Mouse (Mus musculus): Measurements from ENCODE around the gene Zdhhc5. TPM values are rescaled to one million over a fixed set of nuclear protein-coding genes. Genes with fewer than 3 reads are reported as not detected.

Zdhhc5 gene
- 10 to 100 TPM; 45.2 to 50.6 TPM for total RNA-seq (2021)

DNA sequence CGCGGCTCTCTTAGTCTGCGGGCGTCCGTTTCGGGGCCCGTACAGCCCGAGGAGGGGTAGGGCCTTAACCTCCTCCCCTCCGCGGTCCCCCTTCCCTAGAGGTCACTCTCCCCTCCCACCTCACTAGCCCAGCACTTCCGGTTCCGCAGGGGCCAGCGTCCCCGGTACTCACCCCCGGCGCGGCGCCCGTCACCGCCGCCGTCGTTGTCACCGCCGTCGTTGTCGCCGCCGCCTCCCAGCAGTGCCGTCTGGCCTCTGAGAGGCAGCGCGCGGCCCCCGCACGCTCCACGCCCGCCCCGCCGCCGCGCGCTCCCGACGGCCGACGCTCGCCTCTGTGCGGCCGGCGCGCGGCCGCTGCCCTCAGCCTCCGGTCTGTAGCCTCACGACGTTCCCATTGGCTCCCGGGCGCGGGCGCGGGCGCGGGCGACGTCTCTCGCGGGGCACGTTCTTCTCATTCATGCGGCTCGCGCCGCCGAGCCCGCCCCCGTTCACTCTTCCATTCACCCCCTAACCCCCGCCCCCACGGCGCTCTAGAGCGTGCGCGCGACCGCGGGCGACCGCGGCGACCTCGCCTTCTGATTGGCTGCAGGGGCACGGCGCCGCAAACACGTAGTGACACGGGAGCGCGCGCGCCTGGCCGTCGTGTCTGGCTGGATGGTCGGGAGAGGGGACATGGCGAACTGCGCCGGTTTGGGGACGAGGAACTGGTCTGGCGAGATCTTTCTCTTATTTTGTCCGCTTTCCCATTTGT, at the start of gene Zdhhc5:
Gene Zdhhc5 (minus strand): TSS at position 370 of the 751 bp plus-strand sequence.
- intact Hi-C loops (cut with DNase I) = loop anchor here (1.0 to 5.0 kb wide), 4 partner anchors 12 to 332 kb away; partner anchors contain the start of genes Clp1, Rtn4rl2, Tnks1bp1 and Ube2l6

DNA sequence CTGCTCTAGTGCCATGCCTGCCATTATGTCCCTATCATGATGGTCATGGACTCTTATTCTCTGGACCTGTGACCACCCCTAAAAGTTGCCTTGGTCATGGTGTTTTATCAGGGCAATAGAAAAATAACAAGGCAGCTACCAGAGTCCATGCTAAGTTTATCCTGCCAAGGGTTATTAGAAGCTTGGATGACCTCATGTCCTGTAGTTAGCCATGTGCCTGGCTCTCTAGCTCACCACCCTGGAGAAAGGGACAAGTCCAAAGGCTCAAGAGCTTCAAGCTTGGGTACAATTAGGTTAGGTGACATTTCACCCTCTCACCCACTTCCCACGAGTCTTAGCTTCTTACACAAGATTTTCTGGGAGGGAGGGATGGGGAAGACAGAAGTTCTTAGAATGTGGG, 47.8 kb upstream of the Zdhhc5 start:
- DNase-seq (ENCODE audit: low spot score in 2 of 2) = no peak
- intact Hi-C loops (cut with DNase I) = no loop called here

More for the DNA sequence above, at the start of gene Zdhhc5:
- peak; percentile 99 for DNase-seq (ENCODE audit: low spot score in 2 of 2)

DNA sequence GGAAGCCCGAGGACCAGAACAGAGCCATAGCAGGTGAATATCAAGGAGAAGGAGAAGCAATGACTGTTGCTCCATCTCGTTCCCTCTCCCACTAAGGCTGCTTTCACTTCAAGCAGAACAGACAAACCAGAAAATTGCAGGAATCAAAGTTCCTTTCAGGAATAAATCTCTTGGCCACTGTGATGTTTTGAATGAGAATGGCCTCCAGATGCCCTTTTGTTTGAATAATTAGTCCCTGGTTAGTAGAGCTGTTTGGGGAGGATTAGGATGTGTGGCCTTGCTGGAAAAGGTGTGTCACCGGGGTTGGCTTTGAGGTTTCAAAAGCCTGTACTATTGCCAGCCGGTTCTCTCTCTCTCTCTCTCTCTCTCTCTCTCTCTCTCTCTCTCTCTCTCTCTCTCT, 47.3 kb upstream of the Zdhhc5 start:
- intact Hi-C loops (cut with DNase I) = no loop called here
- no peak for DNase-seq (ENCODE audit: low spot score in 2 of 2)

DNA sequence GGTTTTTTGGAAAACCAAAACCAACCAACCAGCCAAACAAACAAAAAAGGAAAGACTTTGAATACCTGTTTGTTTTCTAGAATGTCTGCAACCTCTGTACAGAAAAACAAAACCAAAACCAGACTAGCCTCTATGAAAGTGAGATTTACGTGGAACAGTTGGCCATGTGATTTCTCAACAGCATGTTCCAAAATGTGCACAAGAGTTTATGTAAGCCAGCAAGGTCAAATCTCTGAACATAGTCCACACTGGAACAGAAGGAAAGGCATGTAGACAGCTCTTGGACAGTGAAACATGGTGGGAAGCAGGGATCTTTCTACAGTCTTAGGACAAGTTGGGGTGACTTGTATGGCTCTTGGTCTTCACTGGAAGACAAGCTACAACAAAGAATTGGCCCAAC, 46.9 kb upstream of the Zdhhc5 start:
- intact Hi-C loops (cut with DNase I) = no loop called here

DNA sequence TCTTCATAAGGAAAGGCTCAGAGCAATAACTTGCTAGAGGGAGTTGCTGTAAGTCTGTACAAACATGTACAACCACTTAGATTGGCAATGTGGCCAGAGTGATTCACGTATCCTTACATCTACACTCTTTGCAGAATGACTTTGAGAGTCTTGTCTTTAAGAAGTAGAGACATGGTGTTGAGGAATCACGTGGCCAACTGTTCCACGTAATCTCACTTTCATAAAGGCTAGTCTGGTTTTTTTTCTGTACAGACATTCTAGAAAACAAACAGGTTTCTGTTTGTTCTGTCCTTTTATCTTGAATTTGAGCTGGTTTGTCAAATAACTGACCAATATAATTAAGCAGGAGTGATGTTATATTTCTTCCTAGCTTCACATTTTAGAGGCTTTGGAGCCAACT, 46.3 kb upstream of the Zdhhc5 start:
- intact Hi-C loops (cut with DNase I) = no loop called here
- no peak for DNase-seq (ENCODE audit: low spot score in 2 of 2)

More for the DNA sequence above, 46.9 kb upstream of the Zdhhc5 start:
- no peak for DNase-seq (ENCODE audit: low spot score in 2 of 2)

DNA sequence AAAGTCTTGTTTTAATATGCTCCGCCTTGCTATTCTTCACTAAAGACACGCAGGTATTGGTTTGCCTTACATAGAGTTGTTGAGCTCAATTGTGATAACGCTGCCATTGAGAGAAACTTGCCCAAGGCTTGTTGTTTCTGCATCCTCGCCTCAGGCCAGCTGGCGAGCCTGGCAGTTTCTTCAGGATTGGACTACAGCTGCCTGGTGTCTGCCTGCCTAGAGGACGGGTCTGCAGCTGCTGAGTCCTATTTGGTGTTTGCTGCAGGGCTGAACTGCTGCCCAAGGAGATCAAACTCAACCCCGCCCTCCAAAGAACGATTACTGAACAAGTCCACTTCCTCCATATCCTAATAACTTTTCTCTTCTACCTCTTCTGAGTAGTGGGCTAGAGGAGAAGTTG, 45.8 kb upstream of the Zdhhc5 start:
- intact Hi-C loops (cut with DNase I) = no loop called here
- DNase-seq (ENCODE audit: low spot score in 2 of 2) = no peak

DNA sequence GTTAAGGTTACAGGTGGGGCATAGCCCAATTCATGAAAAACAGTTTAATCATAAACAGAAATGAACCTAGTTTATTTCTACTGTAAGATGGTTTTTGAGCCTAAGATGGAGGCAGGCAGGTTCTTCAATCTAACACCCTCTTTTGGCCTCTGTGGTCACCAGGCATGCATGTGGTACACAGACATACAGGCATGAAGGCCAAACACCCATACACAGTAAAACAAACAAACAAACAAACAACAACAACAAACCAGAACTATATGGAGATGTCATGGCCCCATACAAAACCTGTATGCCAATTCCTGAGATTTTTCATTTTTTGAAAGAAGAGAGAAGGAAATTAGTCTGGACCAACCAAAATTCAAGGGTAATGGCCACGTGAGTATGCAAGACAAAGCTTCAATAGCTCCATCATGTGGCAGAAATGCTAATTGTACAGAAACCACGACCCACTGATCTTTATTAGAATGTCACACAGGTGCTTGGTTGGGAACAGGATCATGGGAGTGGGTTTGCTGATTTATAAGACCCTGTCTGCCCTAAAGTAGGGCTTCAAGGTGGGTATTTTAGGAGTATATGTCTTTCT, 43.7 kb upstream of the Zdhhc5 start:
- peak; percentile 43 to 49 for DNase-seq (ENCODE audit: low spot score in 2 of 2)
- intact Hi-C loops (cut with DNase I) = no loop called here

DNA sequence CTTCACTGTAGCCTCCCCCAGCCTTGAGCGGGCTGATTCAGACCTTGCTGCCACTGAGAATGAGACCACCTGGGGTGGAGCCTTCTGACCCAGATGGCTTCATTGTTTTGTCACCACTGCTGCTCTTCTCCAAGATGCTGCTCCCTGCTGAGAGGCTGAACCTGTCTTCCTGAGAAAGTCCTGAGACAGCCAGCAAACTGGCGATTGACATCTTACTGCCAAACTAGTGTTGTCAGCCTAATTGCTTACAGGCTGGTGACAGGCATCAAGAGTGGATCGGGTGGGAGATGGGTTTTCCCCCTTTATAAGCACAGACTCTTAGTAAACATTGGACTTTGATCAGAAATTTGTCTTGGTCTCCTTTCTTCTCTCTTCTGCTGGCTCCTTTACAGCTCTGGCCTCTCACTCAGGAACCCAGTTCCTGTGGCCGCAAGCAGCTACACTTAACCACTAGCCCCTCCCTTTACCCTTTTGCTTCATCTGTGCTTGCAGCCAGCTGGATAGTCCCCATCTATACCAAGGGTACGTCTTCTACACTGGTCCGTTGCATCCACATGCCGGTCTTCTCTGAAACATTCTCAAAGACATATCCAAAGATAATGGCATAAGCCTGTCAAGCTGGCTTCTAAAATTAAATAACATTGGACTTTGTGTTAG, 42.2 kb upstream of the Zdhhc5 start:
- intact Hi-C loops (cut with DNase I) = no loop called here
- DNase-seq (ENCODE audit: low spot score in 2 of 2) = no peak

DNA sequence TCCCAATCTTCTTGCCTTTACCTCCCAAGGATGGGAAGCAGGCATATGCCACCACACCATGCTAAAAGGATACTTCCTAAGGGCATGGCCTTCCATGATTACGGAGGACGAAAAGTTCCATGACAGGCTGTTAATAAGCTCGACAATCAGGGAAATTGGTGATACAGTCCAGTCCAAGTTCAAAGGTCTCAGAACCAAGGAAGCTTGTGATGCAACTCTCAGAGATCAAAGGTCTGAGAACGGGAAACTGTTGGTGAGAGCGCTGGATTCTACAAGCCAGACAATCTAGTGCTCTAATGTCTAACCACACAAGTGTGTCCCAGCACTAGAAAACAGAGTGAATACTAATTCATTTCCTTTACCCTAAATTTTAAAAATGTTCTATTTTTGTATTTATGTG, 41.3 kb upstream of the Zdhhc5 start:
- no peak for DNase-seq (ENCODE audit: low spot score in 2 of 2)
- intact Hi-C loops (cut with DNase I) = no loop called here

DNA sequence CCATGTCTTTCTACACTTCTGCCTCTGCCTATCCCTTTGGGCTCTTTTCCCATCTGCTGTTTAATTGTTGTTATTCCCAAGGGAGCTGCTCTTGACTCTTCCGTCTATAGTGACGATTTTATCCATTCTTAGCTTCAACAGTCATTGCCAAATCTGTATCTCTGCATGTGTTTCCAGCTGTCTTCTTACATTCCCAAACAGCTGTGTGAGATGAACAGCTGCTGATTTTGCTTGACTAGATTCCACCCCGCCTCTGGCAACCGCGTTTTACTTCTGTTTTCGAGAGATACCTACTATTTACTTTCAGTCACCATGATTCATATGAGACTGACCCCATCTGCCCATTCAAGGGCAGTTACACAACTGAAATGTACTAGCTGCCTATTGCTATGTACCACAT, 35.1 kb upstream of the Zdhhc5 start:
- intact Hi-C loops (cut with DNase I) = no loop called here
- no peak for DNase-seq (ENCODE audit: low spot score in 2 of 2)

DNA sequence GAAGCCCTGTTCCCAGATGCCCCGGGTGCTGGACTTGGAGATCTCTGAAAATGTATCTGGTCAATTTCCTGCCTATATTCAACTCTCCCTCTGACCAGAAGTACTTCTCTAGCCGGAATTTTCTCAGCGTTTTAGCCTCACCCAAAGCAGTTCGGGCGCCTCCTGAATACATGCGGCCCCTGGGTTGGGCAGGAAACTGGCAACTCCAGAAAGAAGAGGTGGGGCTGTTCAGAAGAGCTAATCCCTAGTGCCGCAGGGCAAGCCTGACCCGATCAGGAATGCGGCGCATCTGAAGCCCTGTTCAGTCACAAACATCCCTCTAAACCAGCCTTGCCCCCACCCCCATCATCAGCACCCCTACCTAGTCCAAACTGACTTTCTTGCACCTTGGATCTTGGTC, 29.1 kb upstream of the Zdhhc5 start:
- no peak for DNase-seq (ENCODE audit: low spot score in 2 of 2)
- intact Hi-C loops (cut with DNase I) = no loop called here

DNA sequence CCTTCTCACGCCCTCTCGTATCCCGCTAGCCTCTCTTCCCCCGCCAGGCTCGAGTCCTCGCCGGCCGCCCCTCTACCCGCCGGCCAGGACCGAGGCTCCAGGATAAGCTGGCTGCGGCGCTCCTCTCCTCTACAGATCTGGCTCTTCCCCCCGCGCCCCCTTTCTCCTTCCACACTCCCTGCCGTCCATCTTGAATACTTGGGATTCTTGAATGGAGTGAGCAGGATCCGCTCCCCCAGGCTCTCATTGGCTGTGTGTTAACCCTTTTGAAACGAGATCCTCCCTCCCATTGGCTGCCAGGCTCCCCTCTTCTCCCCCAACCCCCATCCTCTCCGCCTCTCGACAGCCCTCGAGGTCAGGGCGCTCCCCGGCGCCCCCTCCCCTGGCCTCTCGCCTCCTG, 28.6 kb upstream of the Zdhhc5 start, which contains the start of gene Gm19426:
Gene Gm19426 (minus strand): TSS at position 95 of the 400 bp plus-strand sequence.
- intact Hi-C loops (cut with DNase I) = no loop called here
- peak; percentile 58 to 74 for DNase-seq (ENCODE audit: low spot score in 2 of 2)

DNA sequence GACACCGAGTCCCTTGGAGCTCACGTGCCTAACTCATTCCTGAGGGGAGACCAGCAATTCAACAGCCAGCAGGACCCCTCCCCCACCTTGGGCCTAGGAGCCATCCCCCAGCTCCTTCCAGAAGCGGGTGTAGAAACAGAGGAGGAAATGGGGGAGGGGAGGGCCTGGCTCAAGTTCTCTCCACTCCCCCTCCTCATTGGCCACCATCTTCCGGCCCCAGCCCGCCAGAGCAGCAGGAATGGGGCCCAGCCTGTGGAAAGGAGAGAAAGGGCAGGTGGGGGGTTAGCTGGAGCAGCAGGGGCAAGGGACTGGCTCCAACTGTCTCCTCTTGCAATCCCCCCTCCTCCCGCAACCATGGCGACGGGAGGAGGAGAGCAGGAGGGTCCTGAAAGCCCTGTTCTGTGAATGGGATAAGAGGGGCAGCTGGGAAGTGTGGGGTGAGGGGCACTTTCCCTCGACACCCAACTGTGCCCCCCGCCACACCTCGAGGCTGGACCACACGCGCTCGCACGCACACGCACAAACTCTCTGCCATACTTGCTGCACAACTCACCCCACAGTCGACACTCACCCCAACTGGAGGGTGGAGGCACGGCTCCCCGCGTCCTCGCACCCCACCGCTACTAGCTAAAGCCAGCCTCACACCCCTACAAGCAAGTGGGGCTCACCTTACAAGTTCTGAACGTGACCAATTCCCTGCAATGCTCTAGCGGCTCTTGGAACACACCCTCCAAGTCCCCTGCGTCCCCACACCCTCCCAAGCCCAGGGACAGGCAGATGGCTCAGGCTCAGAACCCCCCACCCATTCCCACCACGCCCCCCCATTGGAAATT, 27.7 kb upstream of the Zdhhc5 start:
- peak in 1 of 2 experiments; percentile 16 for DNase-seq (ENCODE audit: low spot score in 2 of 2)
- intact Hi-C loops (cut with DNase I) = no loop called here

DNA sequence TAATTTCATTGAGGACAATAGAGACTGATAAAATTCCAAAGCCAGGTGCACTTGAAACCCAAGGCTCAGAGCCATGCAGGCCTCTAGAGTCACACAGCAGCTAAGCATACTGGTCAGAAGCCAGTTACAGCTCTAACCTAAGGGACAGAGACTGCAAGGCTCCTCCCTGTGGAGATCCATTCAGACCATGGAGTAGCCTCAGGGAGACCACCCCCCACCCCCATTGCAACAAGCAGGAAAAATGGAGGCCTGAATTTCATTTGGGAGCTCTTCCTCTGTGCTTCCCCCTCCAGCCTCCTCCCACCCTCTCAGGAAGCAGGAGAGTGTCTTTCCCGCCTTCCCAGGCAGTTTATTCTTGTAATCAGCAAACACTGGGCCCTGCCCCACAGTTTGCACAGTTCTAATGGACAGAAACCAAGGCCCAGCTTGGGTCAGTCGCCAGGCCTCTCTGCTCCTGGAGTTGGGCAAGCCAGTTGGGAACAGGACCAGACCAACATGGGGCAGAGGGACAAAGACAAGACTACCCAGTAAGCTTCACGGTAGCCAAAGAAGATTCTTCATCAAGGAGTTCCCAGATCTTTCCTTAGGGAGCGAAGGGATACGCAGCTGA, 27.0 kb upstream of the Zdhhc5 start:
- intact Hi-C loops (cut with DNase I) = no loop called here
- DNase-seq (ENCODE audit: low spot score in 2 of 2) = peak in 1 of 2 experiments; percentile 4

DNA sequence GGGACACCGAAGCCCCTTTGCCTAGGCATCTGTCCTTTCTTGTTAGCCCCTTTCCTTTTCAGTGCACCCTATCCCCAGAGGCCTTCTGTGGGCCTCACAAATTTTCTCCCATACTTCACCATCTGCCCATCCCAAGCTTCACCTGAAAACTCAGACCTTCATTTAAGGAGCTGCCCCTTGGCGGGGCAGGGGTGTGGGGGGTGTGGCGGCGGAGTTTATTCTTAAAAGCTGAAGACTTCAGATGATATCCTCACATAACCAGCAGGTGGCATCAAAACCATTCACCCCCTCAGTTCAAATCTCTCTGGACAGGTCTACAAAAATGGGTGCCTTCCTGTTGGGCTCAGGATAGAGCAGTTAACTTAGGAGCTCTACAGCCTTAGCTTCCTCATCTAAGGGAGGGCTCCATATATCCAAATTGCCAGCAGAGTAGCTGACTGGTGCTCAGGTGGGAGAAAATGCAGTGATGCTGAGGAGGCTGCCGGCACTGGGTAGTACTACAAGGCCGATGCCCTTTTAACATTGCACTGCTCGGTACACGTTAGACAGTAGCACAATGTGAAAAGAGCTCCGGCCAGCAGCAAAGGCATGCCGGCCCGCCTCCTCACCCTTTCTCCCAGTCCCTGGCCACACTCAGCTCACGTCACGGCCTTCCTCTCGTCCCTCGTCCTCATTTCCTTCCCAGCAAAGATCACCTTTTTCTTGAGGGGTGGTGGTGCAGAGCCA, 25.8 kb upstream of the Zdhhc5 start:
- intact Hi-C loops (cut with DNase I) = no loop called here
- DNase-seq (ENCODE audit: low spot score in 2 of 2) = no peak

DNA sequence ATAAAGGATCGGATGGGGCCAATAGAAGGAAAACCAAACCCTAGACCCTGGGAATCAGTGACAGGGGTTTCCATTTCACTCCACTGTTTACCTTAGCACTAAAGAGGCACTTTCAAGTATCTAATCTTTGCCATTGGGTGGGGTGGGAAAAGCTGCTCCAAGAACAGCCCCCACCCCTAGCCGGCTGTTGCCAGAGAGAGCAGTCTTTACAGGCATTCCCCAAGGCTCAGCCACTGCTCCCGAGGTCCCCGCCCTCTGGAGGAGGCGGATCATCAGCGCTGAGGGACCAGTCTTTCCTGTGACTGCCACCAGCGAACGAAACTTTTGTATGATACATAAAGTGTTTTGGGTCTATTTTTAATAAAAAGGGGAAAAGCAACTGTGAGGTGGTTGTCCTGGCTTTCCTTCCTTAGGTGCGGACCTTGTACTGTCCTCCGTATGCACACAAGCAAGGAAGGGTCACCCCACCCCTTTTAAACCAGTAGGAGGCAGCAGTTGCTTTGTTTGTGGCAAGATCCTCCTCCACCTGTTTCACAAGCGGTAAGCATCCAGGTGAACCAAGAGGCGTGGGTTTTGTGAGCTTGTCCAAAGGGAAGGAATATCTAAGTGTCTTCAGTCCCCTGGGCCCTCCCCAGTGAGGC, 23.4 kb upstream of the Zdhhc5 start:
- no peak for DNase-seq (ENCODE audit: low spot score in 2 of 2)
- intact Hi-C loops (cut with DNase I) = loop anchor here (10.0 kb wide), 1 partner anchor 296 kb away; the partner anchor contains the start of genes P2rx3 and Ssrp1

DNA sequence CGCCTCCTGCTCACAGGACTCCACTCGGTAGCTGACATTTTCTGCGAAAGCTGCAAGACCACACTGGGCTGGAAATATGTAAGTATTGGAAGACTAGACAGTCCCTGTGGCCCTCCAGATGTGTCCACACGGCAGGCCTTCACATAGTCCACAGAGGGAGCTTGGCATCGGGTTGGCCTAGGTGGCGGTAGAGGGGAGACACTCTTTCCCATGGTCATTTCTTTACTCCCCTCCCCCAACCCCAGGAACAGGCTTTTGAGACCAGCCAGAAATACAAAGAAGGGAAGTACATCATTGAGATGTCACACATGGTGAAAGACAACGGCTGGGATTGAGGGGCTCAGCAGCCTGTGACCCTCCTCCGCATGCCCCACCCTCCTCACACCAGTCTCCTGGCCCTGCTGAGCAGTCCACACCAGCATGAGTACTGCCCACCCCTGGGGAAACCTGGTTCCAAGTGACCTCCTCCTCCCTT, 22.5 kb upstream of the Zdhhc5 start:
- no peak for DNase-seq (ENCODE audit: low spot score in 2 of 2)
- intact Hi-C loops (cut with DNase I) = loop anchor here (10.0 kb wide), 1 partner anchor 297 kb away; the partner anchor contains the start of genes P2rx3 and Ssrp1
